Mouse (Mus musculus): ENCODE results near the gene Icos. TPM values are rescaled to one million over a fixed set of nuclear protein-coding genes. Genes with fewer than 3 reads are reported as not detected.

The Icos gene
- 0.73 and 0.94 TPM in 2 replicates for polyA plus RNA-seq (2012; ENCODE audit: insufficient read depth, insufficient read length, missing spikeins)

DNA sequence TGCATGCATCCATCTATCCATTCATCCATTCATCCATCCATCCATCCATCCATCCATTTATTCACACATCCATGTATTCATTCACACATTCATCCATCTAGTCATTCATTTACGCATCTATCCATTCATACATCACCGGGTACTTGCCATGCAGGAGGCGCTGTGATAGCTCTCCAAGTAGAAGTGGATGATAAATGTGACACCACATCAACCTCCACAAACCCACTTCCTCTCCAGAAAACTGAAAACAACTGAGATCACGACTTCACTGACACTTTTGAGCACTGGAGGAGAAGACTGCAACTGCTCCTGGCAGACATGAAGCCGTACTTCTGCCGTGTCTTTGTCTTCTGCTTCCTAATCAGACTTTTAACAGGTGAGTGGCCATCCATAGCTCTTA is at the start of gene Icos:
Gene Icos (plus strand): TSS at position 287 of the 400 bp plus-strand sequence.
- Histone ChIP-seq H3K4me3 (ENCODE audit: insufficient read depth, low read length) (no peak within 1 kb of the TSS), H3K27ac (ENCODE audit: insufficient read depth, low read depth, low read length) (no peak within 1 kb of the TSS), H3K4me1 (ENCODE audit: control insufficient read depth, insufficient read depth, low read length) (peaks cover 21% of the 10 kb centered on the region)
- no peak for TF ChIP-seq CTCF (IDR thresholded peaks at IDR 0.05; ENCODE audit: low read depth, low read length)
- no peak for TF ChIP-seq POLR2A (IDR thresholded peaks at IDR 0.05; ENCODE audit: borderline replicate concordance, low read depth, low read length)

DNA sequence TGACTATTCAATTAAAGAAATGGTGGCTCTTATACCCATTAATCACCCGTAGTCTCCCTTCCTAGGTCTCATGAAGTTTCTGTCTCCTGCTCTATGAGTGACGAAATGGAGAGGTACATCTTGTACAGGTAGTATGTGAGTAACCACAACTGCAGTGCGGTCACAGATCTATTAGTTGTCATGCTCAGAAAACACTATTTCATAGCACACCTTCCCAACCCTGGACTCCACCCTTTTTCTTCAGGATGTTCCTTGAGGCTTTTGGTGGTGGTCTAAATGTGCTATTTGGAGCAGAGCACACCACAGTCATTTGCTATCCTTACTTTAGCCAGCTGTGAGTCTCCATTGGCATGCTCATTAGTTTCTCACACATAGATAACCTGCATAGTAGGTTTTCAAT is 48.7 kb upstream of the Icos start:
- peaks cover 3% of the 10 kb centered on the region; the same call in 1 of the 2 replicates for H3K4me1 ChIP-seq (ENCODE audit: control insufficient read depth, insufficient read depth, low read length)
- no peak overlapping the region for H3K27ac ChIP-seq (ENCODE audit: insufficient read depth, low read depth, low read length)
- TF ChIP-seq POLR2A (IDR thresholded peaks at IDR 0.05; ENCODE audit: borderline replicate concordance, low read depth, low read length), result no peak
- no peak overlapping the region for H3K4me3 ChIP-seq (ENCODE audit: insufficient read depth, low read length)

DNA sequence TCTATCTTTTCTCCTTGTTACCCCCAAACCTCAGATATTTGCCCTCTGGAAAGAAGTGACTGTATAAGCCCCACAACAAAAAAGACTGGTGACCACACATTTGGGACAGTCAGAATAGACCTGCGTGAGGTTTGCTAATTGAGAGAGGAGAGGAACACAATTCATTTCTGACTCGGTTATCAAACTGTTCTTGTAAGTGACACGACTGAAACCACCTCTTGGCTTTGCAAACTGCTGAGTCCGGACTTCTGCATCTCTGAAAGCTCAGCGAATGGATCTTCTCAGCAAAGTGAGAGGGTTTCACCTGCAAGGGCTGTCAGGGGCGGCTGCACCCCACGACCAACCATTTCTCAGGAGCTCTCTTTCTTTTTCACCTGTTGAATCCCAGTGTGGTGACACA is 47.3 kb upstream of the Icos start:
- Histone ChIP-seq H3K27ac (ENCODE audit: insufficient read depth, low read depth, low read length) (no peak overlapping the region), H3K4me3 (ENCODE audit: insufficient read depth, low read length) (no peak overlapping the region), H3K4me1 (ENCODE audit: control insufficient read depth, insufficient read depth, low read length) (peaks cover 3% of the 10 kb centered on the region; the same call in 1 of the 2 replicates)
- TF ChIP-seq POLR2A (IDR thresholded peaks at IDR 0.05; ENCODE audit: borderline replicate concordance, low read depth, low read length) (no peak), CTCF (IDR thresholded peaks at IDR 0.05; ENCODE audit: low read depth, low read length) (no peak)

DNA sequence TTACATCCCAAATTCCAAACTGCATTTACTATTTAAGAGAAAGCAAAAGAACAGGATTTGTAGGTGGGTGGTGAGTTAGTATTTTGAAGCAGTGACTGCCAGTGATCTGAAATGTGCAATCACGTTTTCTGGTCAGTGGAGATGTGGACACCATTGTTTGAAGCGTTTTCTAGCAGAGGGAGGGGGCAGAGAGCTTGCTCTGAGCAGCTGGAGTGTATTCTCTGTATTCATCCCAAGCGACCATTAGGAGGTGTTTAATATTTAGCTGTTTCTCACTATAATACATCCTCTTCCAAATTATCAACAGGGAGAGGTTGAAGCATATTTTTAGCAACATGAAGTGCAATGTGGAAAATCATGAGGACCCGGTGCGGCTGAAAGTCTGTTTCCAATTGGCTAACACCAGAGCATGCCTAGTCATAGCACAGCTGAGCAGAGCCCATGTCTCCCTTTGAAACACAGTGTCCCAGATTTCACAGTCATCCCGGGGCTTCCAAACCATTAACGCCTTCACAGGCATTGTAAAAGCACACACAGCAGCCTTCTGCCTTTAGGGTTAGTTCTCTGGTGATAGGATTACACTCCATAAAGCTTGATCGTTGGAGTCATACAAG is 41.7 kb upstream of the Icos start:
- Histone ChIP-seq H3K4me3 (ENCODE audit: insufficient read depth, low read length) (no peak overlapping the region), H3K4me1 (ENCODE audit: control insufficient read depth, insufficient read depth, low read length) (peaks cover 38% of the 10 kb centered on the region), H3K27ac (ENCODE audit: insufficient read depth, low read depth, low read length) (no peak overlapping the region)
- TF ChIP-seq CTCF (IDR thresholded peaks at IDR 0.05; ENCODE audit: low read depth, low read length) (no peak), POLR2A (IDR thresholded peaks at IDR 0.05; ENCODE audit: borderline replicate concordance, low read depth, low read length) (no peak)

DNA sequence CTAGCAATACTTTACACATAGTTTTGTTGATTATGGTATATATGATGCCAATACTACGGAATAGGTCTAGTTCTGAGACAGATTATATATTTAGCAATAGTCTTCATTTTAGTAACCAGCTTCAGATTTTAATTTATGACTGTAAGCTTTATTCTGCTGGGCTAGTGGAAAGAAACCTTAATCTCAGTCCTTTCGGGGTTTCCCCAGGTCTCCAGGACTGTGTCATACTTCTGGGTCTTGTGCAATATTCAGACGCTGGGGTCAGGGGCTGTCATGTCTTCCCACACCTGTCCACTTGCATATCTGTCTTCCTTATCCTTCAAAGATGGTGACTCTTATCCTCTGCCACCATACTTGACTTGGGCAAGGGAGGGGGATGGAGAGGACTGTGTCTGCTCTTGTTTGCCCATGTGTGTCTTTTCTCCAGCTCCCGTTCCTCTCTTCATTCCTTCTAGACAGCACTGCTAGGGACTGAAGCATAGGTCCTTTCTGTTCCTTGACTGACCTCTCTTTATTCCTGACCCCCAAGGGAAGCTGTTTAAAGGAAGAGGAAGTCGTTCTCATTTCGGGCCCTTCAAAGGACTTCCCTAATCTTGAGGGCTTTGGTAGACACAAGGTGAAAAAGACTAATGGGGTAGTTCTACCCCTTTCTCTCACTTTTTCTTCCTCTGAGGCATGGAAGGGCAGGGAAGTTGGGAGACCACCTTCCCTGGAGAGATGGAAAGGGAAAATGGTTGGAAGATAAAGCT is 40.6 kb upstream of the Icos start:
- Histone ChIP-seq H3K27ac (ENCODE audit: insufficient read depth, low read depth, low read length) (peak overlapping the region; percentile 57), H3K4me3 (ENCODE audit: insufficient read depth, low read length) (no peak overlapping the region), H3K4me1 (ENCODE audit: control insufficient read depth, insufficient read depth, low read length) (peaks cover 44% of the 10 kb centered on the region)
- TF ChIP-seq POLR2A (IDR thresholded peaks at IDR 0.05; ENCODE audit: borderline replicate concordance, low read depth, low read length) (no peak), CTCF (IDR thresholded peaks at IDR 0.05; ENCODE audit: low read depth, low read length) (no peak)

DNA sequence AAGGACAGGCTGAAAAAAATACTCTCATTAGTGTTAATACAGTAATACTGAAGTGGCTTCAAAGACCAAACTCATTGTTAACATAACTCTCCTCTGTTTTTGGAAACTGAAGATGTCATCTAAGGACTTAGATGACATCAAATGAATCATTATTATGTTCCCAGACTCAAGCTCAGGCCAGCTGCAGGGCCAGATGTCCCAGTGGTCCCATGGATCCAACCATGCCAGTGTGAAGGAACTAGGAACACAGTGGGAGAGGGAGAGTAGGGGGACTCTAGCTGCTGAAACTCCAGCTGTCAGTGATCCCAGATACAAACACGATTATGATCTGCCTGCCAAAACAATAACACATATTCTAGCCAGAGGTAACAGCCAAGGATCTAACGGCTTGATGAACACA is 39.5 kb upstream of the Icos start:
- H3K4me3 ChIP-seq (ENCODE audit: insufficient read depth, low read length), result no peak overlapping the region
- peaks cover 54% of the 10 kb centered on the region for H3K4me1 ChIP-seq (ENCODE audit: control insufficient read depth, insufficient read depth, low read length)
- no peak overlapping the region for H3K27ac ChIP-seq (ENCODE audit: insufficient read depth, low read depth, low read length)
- no peak for TF ChIP-seq POLR2A (IDR thresholded peaks at IDR 0.05; ENCODE audit: borderline replicate concordance, low read depth, low read length)
- TF ChIP-seq CTCF (IDR thresholded peaks at IDR 0.05; ENCODE audit: low read depth, low read length), result no peak

DNA sequence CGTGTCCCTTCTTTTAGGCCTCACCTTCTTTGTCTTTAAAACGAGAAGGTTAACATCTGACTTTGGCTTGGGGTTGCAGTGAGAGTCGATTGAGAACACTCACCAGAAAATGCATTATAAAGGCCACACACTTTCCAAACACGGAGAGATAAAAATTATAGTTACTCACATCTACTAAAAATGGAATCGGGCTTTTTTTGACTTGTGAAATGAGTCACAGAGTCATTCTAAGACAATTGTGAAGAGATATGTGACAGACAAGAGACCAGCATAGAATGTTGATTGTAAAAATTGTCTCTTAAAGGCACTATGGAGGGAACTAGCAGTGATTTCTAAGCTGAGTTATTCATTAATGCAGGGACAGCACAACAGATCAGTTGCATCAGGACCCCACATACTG is 38.8 kb upstream of the Icos start:
- Histone ChIP-seq H3K4me1 (ENCODE audit: control insufficient read depth, insufficient read depth, low read length) (peaks cover 57% of the 10 kb centered on the region), H3K4me3 (ENCODE audit: insufficient read depth, low read length) (no peak overlapping the region), H3K27ac (ENCODE audit: insufficient read depth, low read depth, low read length) (no peak overlapping the region)
- TF ChIP-seq CTCF (IDR thresholded peaks at IDR 0.05; ENCODE audit: low read depth, low read length), result no peak
- no peak for TF ChIP-seq POLR2A (IDR thresholded peaks at IDR 0.05; ENCODE audit: borderline replicate concordance, low read depth, low read length)

DNA sequence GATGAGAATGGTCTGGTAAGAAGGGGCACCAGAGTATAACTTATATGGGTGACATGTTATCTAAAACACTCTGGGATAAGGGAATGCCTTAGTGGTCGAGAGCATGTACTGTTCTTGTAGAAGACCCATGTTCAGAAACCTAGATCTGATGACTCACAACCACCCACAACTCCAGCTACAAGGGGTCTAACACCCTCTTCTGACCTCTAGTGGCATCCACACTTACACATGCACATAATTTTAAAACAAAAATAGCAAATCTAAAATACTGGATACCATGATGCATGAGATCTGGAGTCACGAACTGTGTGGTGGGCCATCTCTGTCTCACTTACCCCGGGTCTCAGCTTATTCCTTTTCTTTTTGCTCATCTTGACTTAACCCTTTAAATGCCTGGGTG is 37.7 kb upstream of the Icos start:
- H3K4me3 ChIP-seq (ENCODE audit: insufficient read depth, low read length), result no peak overlapping the region
- peak overlapping the region; percentile 98 for H3K27ac ChIP-seq (ENCODE audit: insufficient read depth, low read depth, low read length)
- H3K4me1 ChIP-seq (ENCODE audit: control insufficient read depth, insufficient read depth, low read length), result peaks cover 60% of the 10 kb centered on the region
- TF ChIP-seq CTCF (IDR thresholded peaks at IDR 0.05; ENCODE audit: low read depth, low read length) (no peak), POLR2A (IDR thresholded peaks at IDR 0.05; ENCODE audit: borderline replicate concordance, low read depth, low read length) (no peak)

DNA sequence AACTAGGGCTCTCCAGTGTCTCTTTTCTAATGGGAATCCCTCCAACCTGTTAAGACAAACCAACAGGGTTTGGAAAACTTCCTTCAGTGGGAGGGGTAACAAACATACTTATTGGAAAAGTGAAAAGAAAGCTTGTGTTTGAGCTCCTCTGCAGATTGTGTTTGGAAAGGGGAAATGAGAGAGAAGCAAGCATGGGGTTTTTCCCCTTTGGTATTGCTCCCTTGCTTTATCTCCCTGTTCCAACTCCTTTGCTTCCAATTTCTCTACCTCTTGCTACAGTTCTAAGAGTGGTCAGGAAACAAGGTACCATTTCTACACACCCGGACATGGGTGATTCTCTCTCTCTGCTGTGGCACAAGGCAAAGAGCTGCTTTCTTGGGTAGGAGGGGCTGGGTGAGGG is 37.1 kb upstream of the Icos start:
- TF ChIP-seq CTCF (IDR thresholded peaks at IDR 0.05; ENCODE audit: low read depth, low read length), result no peak
- TF ChIP-seq POLR2A (IDR thresholded peaks at IDR 0.05; ENCODE audit: borderline replicate concordance, low read depth, low read length), result no peak
- H3K27ac ChIP-seq (ENCODE audit: insufficient read depth, low read depth, low read length), result peak overlapping the region; percentile 98
- no peak overlapping the region for H3K4me3 ChIP-seq (ENCODE audit: insufficient read depth, low read length)
- peaks cover 62% of the 10 kb centered on the region for H3K4me1 ChIP-seq (ENCODE audit: control insufficient read depth, insufficient read depth, low read length)
